Mouse (Mus musculus) thymus, adult 2 months (tissue): ENCODE results near the gene Cryba4.

Experiments used
- CTCF ChIP-seq: fragments of 200-500 bp; IDR thresholded peaks from 2 replicates; pipeline ENCODE4 v1.5.1; 2012; ENCODE audit warnings: mild to moderate bottlenecking, control low read depth, low read length, moderate library complexity, borderline replicate concordance; ENCODE audit not compliant: control insufficient read depth, poor library complexity, insufficient read depth; ENCODE audit errors: extremely low read depth
- POLR2A ChIP-seq: fragments of 200-500 bp; IDR thresholded peaks from 2 replicates; pipeline ENCODE4 v1.6.1; 2012; ENCODE audit warnings: mild to moderate bottlenecking, low read length, control low read depth, moderate library complexity; ENCODE audit not compliant: control insufficient read depth, poor library complexity, insufficient read depth; ENCODE audit errors: extremely low read depth

- TF ChIP-seq POLR2A (no peak), CTCF (no peak)
Measured at GRCm38 (mm10) chr5:112219398-112219797, 32.9 kb downstream of the Cryba4 start.
